Mouse (Mus musculus): ENCODE data around the gene Mobp.

DNA sequence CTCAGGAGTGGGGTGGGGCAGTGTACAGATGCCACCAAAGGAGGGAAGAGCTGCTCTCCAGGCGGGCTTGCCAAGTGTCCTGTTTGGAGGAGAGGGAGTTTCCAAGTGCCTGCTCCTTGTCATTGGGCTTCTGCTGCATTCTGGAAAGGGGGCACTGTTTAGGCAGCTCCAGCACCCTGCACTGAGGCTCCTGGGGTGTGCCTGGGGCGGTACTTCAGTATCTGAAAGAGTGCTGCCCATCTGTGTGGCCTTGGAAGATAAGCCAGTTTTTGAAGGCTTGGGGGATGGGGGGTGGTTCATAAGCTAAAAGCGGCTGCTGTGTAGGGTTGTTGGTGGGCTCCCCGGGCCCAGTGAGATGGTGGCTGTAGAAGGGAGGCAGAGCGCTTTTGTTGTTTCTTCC, 33.9 kb upstream of the Mobp start:
- TF ChIP-seq CTCF (IDR thresholded peaks at IDR 0.05; ENCODE audit: low read depth, low read length) (no peak), POLR2A (IDR thresholded peaks at IDR 0.05; ENCODE audit: borderline replicate concordance, low read depth, low read length) (no peak)

All from bone marrow macrophage, adult 2 months (primary cell).